Mouse (Mus musculus) T-helper 17 cell (primary cell): ENCODE measurements around the gene Mgat4b.

ENCODE experiments used
- in situ Hi-C, 2 experiments: fragments of 300-600 bp; cut with MboI, MseI; formaldehyde crosslinking; loops; 1 replicate in 1 of 2; 2 replicates in 1 of 2; pipeline ENCODE4 v1.15.1; 2025; ENCODE audit warnings: high pct_unique_total_duplicates in 2 of 2

Mgat4b gene

GRCm38 (mm10) chr11:50240235-50240911 is 29.7 kb downstream of the Mgat4b start:
- in situ Hi-C loops = no loop called here

- in situ Hi-C loops = no loop called here
Observed at GRCm38 (mm10) chr11:50243926-50244325, 33.2 kb downstream of the Mgat4b start.

- in situ Hi-C loops = no loop called here
Observed at GRCm38 (mm10) chr11:50245269-50245668, 34.6 kb downstream of the Mgat4b start.

GRCm38 (mm10) chr11:50248473-50249171 is 37.9 kb downstream of the Mgat4b start:
- in situ Hi-C loops = no loop called here

GRCm38 (mm10) chr11:50252166-50252565 is 41.5 kb downstream of the Mgat4b start:
- in situ Hi-C loops = no loop called here

- in situ Hi-C loops = no loop called here
Observed at GRCm38 (mm10) chr11:50252684-50253265, 42.1 kb downstream of the Mgat4b start.

- in situ Hi-C loops = no loop called here
Observed at GRCm38 (mm10) chr11:50253393-50253792, 42.7 kb downstream of the Mgat4b start.

GRCm38 (mm10) chr11:50254010-50254580 is 43.4 kb downstream of the Mgat4b start:
- in situ Hi-C loops = no loop called here

- in situ Hi-C loops = no loop called here
Observed at GRCm38 (mm10) chr11:50256615-50257014, 45.9 kb downstream of the Mgat4b start.

GRCm38 (mm10) chr11:50258310-50258709 is 47.6 kb downstream of the Mgat4b start:
- in situ Hi-C loops = no loop called here

- in situ Hi-C loops = no loop called here
Observed at GRCm38 (mm10) chr11:50262020-50262419, 51.3 kb downstream of the Mgat4b start.

GRCm38 (mm10) chr11:50263198-50263597 is 52.5 kb downstream of the Mgat4b start:
- in situ Hi-C loops = no loop called here

GRCm38 (mm10) chr11:50265931-50266330 is 55.2 kb downstream of the Mgat4b start:
- in situ Hi-C loops = no loop called here

- in situ Hi-C loops = no loop called here
Observed at GRCm38 (mm10) chr11:50266997-50267396, 56.3 kb downstream of the Mgat4b start.

- in situ Hi-C loops = no loop called here
Observed at GRCm38 (mm10) chr11:50269163-50269562, 58.5 kb downstream of the Mgat4b start.

GRCm38 (mm10) chr11:50269885-50270284 is 59.2 kb downstream of the Mgat4b start:
- in situ Hi-C loops = no loop called here

- in situ Hi-C loops = no loop called here
Observed at GRCm38 (mm10) chr11:50272819-50273218, 62.1 kb downstream of the Mgat4b start.

- in situ Hi-C loops = no loop called here
Observed at GRCm38 (mm10) chr11:50275077-50275476, 64.4 kb downstream of the Mgat4b start.

- in situ Hi-C loops = no loop called here
Observed at GRCm38 (mm10) chr11:50275568-50276151, 65.0 kb downstream of the Mgat4b start.

GRCm38 (mm10) chr11:50277025-50277424 is 66.3 kb downstream of the Mgat4b start:
- in situ Hi-C loops = no loop called here

- in situ Hi-C loops = no loop called here
Observed at GRCm38 (mm10) chr11:50277706-50278105, 67.0 kb downstream of the Mgat4b start.

- in situ Hi-C loops = no loop called here
Observed at GRCm38 (mm10) chr11:50279005-50279404, 68.3 kb downstream of the Mgat4b start.
